Mouse (Mus musculus) cerebellum, adult 2 months (tissue): Measurements from ENCODE around the gene Hacl1.

Experiments used
- CTCF ChIP-seq: fragments of 200-500 bp; IDR thresholded peaks from 2 replicates; pipeline ENCODE4 v1.5.1; 2011; ENCODE audit warnings: low read depth, mild to moderate bottlenecking, control low read depth, low read length, moderate library complexity, borderline replicate concordance; ENCODE audit not compliant: insufficient read depth
- POLR2A ChIP-seq: fragments of 200-500 bp; IDR thresholded peaks from 2 replicates; pipeline ENCODE4 v1.6.1; 2011; ENCODE audit warnings: low read length, control low read depth, borderline replicate concordance; ENCODE audit not compliant: insufficient read depth

GRCm38 (mm10) chr14:31556526-31557260, 84.4 kb downstream of the Hacl1 start:
- no peak for TF ChIP-seq POLR2A
- TF ChIP-seq CTCF: no peak
